Mouse (Mus musculus) ovary, postnatal 36 days (tissue): ENCODE results near the gene Ofcc1.

ENCODE experiments used
- DNase-seq: peaks from one replicate; pipeline ENCODE4 v3.0.0; 2022; ENCODE audit warnings: low spot score, mixed read lengths

Ofcc1 gene

GRCm38 (mm10) chr13:40236356-40236755 is 124.9 kb downstream of the Ofcc1 start:
- no peak for DNase-seq

- no peak for DNase-seq
These were observed 152.9 kb downstream of the Ofcc1 start for GRCm38 (mm10) chr13:40208314-40208713.

DNA sequence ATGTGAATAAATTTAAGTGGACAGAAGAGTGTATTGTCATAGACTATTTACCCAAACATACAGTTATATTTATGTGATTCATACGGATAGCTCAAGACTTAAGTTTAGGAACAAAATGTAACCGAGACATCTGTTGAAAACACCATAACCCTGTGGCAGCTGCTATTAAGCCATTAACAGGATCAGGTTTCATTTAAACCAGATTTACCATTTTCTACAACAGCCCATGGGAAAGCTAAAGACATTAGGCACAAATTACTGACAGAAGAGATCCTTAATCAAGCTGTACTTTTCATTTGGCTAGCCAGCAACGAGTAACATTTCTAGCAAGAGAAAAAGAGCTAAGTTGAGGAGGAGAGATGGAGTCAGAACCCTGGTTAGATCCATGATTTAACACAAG is 179.5 kb downstream of the Ofcc1 start:
- DNase-seq: no peak

- no peak for DNase-seq
These were observed 189.5 kb downstream of the Ofcc1 start for GRCm38 (mm10) chr13:40171775-40172174.

GRCm38 (mm10) chr13:40167871-40168270 is 193.4 kb downstream of the Ofcc1 start:
- DNase-seq: no peak

GRCm38 (mm10) chr13:40155466-40155865 is 205.8 kb downstream of the Ofcc1 start:
- DNase-seq: no peak

DNA sequence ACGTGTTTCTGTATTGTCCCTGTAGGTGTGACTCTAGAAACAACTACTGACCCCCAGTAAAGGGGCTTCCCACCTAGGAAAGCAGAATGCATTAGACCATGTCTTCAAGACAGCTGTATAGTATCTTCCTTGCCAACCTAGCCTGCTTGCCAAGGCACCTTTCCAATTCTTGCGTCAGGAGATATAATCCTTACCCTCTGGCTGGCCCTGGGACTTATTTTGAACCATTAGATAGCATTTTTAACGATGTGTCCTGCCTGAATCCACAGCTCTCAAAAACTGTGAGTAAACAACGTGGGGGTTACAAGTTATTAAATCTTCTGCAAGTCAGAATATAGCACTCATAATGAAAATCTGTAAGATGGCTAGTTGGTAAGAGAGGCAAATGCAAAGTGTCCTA is 221.3 kb downstream of the Ofcc1 start:
- DNase-seq: no peak

DNA sequence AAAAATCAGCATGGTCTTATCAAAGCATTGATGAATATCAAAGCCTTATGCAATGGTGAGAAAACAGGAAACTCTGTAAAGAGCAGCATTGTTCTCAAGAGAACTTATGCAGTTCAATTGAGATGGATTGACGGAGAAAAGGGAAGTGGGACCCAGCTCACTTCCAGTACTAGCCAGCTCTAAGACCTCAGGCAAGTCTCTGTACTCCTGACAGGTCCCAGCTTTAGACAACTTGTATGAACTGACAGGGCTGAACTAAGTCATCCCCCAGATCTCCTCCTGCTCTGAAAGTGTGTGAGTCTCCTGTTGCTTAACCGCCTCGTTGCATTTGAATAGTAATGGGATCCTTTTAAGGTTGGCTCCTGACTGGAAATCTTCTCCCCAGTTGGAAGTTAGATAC is 225.2 kb downstream of the Ofcc1 start:
- DNase-seq: no peak

GRCm38 (mm10) chr13:40135670-40136069 is 225.6 kb downstream of the Ofcc1 start:
- DNase-seq: no peak

GRCm38 (mm10) chr13:40123868-40124267 is 237.4 kb downstream of the Ofcc1 start:
- DNase-seq: no peak

- no peak for DNase-seq
These were observed 248.9 kb downstream of the Ofcc1 start for GRCm38 (mm10) chr13:40112336-40112735.

DNA sequence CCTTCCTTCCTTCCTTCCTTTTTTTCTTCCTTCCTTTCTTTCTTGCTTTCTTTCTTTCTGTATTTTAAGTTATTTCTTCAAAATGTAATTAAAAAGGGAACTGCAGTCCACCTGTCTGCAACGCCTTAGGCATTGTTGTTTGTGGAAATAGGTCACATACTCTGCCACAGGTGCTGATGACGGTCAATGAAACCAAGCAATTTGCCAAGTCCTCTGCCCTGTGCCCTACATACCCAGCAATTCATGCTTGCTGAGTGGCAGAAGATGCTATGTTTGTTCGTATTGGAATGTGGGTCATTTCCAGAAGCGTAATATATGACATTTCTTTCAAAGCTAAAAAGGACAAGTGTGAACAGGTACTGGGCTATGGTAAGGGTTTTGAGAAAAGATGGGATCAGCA is 285.0 kb downstream of the Ofcc1 start:
- DNase-seq: no peak

GRCm38 (mm10) chr13:40074850-40075416 is 286.3 kb downstream of the Ofcc1 start:
- DNase-seq: no peak

GRCm38 (mm10) chr13:40070004-40070403 is 291.2 kb downstream of the Ofcc1 start:
- DNase-seq: no peak

- DNase-seq: no peak
These were observed 300.0 kb downstream of the Ofcc1 start for GRCm38 (mm10) chr13:40061281-40061680.

DNA sequence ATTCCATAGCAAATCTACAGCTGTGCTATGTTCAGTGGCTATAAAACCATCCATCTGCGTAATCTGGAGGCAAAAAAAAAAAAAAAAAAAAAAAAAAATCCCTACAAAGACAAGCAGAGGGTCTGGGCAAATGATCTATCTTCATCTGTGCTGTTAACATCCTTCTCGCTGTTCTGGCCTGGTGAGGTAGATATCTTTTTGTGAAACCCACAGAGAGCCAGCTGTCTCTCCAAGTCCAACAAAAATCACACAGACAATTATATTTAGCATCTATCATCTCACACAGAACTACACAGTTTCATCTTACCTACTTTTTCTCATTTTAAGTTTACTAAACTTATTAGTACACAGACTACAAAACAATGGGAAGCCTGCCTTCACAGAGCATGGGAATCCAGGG is 323.4 kb downstream of the Ofcc1 start:
- DNase-seq: no peak

- DNase-seq: no peak
These were observed 324.1 kb downstream of the Ofcc1 start for GRCm38 (mm10) chr13:40036981-40037765.

DNA sequence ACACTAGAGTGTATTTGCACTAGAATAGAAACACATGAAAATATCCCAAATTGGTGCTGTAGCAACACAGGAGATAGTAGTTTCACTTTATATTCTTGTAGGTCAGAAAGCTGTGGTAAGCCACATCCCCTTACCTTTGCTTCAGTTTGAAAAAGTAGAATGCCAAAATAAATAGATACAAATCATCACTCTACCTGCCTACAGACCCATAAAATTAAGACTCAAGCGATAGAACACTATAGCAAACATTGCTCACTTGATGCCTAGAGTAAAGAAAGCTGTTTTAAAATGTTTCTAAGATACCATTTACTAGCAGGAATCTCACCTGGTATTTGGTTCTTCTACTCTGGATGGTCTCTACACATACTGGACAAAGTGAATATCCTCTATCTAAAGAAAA is 331.8 kb downstream of the Ofcc1 start:
- no peak for DNase-seq

- no peak for DNase-seq
These were observed 332.4 kb downstream of the Ofcc1 start for GRCm38 (mm10) chr13:40028827-40029226.

GRCm38 (mm10) chr13:40025816-40026215 is 335.4 kb downstream of the Ofcc1 start:
- DNase-seq: no peak

DNA sequence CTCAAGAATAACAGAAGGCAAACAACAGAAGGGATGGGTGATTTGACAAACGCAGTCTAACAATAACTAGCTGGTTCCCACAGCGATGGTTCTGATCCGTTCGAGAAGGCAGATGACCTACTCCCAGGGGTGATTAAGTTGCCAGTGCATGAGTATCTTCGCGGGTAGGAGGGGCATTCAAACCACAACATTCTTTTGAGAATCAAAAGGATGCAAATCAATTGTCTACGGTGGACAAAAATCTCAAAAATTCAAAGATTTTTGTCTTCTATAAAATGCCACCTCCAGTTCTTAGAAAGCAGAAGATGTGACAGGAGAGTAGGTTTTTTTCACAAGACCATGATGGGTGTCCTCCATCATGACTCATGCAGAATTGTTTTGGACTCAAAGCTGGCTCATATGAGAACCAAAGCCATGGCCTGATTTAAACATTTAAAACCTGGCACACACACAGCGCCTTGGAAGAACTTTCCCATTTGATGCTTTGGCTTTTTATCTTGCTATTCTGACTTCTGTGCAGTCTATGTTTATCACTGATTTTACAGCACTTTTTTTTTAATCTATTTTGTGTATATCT is 338.0 kb downstream of the Ofcc1 start:
- no peak for DNase-seq

DNA sequence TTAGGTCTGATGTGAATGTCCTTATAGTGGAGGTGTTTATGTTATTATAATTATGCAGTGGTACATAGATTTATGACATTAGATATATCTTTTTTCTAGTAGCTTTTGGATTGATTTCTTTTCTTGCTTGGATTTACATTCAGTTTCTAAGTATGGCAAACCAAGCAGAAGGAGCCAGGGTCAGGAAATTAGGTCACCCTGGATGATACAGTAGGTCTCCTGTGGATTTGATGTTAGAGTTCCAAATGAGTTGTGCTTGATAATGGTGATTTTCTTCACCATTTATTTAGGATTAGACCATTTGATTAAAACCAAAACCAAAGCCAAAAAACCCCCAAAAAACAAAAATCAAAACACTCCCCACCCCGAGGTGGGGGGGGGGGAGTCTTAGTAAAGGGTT is 338.6 kb downstream of the Ofcc1 start:
- DNase-seq: no peak

DNA sequence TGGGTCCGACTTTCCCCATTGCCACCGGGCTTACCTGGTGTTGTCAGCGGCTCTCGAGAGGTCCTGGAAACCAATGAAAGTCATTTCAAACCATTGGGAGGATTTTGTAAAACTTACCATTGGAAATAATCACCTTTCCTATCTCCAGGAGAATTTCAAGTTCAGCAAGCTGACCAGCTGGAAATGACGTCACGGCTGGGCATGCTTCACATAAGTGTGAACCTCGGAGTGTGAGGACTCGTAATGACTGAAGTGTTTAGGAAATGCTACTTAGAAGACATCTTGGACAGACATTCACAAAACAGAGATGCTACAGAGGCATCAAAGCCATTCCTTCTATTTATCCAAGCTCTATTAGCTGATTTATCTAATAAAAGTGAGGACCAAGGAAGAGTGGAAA is 361.0 kb downstream of the Ofcc1 start:
- no peak for DNase-seq

DNA sequence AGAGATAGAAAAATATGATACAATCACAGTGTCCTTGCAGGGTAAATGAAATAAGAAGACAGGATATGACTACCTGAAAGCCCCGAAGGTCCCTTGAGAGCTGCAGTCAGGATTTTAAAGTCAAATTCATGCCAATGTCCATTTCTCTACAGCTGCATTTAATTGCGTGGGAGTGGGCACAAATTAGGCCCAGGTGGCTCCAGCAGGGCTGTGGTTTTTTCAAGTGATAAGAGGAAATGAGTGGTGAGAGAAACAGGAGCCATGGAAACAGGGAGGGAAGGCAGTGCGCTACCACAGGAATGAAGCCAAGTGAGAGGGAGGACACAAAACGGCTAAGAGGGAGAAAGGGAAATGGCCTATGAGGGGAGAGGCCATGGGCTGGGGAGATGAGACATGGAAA is 363.3 kb downstream of the Ofcc1 start:
- no peak for DNase-seq
